Mouse (Mus musculus): ENCODE data around the gene Cadps2.

DNA sequence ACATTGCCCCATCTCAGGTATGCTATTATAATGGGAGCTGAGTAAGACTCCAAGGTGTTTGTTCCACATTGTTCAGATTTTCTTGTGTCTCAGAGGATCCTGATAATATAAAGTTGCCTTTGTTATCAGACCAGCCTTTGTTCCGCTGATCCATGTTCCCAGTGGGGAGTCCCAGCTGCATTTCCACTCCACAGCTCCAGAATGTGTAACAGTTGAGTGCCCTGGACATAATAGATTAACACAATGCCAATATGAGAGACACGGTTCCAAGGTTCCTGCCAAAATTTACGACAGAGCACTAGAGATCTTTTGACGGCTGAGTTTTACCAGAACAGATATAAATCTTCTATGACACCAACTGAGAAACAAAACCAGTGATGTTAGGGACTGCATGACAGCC lies 266.8 kb downstream of the Cadps2 start:
- TF ChIP-seq CTCF (IDR thresholded peaks at IDR 0.05; ENCODE audit: insufficient read depth, low read depth, low read length), result no peak
- TF ChIP-seq POLR2A (IDR thresholded peaks at IDR 0.05; ENCODE audit: insufficient read depth, low read depth, low read length), result no peak

Measured in olfactory bulb, adult 2 months (tissue).